Mouse (Mus musculus) bone marrow, adult 2 months (tissue): ENCODE results near the gene Inf2. TPM values are rescaled to one million over a fixed set of nuclear protein-coding genes. Genes with fewer than 3 reads are reported as not detected.

ENCODE experiments used
- H3K27ac ChIP-seq: fragments of 200-500 bp; 2 replicates; pipeline ENCODE4 v1.5.1; 2012; ENCODE audit warnings: low read depth, mild to moderate bottlenecking, control low read depth, inconsistent platforms, low read length; ENCODE audit not compliant: control insufficient read depth, poor library complexity, insufficient read depth
- H3K4me1 ChIP-seq: fragments of 200-500 bp; 2 replicates; pipeline ENCODE4 v1.6.1; 2011; ENCODE audit warnings: low read length; ENCODE audit not compliant: control insufficient read depth, insufficient read depth
- H3K4me3 ChIP-seq: fragments of 200-500 bp; replicated peaks from 2 replicates; pipeline ENCODE3; 2011; ENCODE audit warnings: mild to moderate bottlenecking, low read depth, low read length, control low read depth; ENCODE audit not compliant: control insufficient read depth
- CTCF ChIP-seq: fragments of 200-500 bp; IDR thresholded peaks from 2 replicates; pipeline ENCODE4 v1.5.1; 2011; ENCODE audit warnings: low read length, control low read depth; ENCODE audit not compliant: control insufficient read depth, insufficient read depth
- POLR2A ChIP-seq: fragments of 200-500 bp; IDR thresholded peaks from 2 replicates; pipeline ENCODE4 v1.6.1; 2011; ENCODE audit warnings: low read depth, mild to moderate bottlenecking, control low read depth, low read length, borderline replicate concordance; ENCODE audit not compliant: control insufficient read depth
- WGBS: fragments of 180-500 bp; shearing (Covaris S2); methylation state at CpG from one replicate; pipeline ENCODE4 v1.1.7; 2018; 5-methylcytosine and 5-hydroxymethylcytosine counted together
- polyA plus RNA-seq: library from polyadenylated mRNA; stranded (reverse); fragments of >200 nt; gene quantifications from 2 replicates; pipeline ENCODE4 v1.2.4, GENCODE M21; 2011; ENCODE audit warnings: low replicate concordance; ENCODE audit not compliant: missing spikeins, insufficient read depth, insufficient read length

Gene Inf2
- polyA plus RNA-seq, 1 experiment = 82.8 TPM

- Histone ChIP-seq H3K27ac (no peak overlapping the region), H3K4me3 (no peak overlapping the region), H3K4me1 (no peaks in the 10 kb centered on the region)
- TF ChIP-seq POLR2A (no peak), CTCF (no peak)
- 87% methylated on average over 5 of the region's 5 CpGs for WGBS
These were observed 72.2 kb downstream of the Inf2 start for GRCm38 (mm10) chr12:112660576-112661326.

- Histone ChIP-seq H3K27ac (no peak overlapping the region), H3K4me1 (no peaks in the 10 kb centered on the region), H3K4me3 (no peak overlapping the region)
- no peak for TF ChIP-seq POLR2A
- no peak for TF ChIP-seq CTCF
- whole genome bisulfite sequencing = 87% methylated on average over 3 of the region's 3 CpGs
These were observed 72.7 kb downstream of the Inf2 start for GRCm38 (mm10) chr12:112661327-112661605.

GRCm38 (mm10) chr12:112661851-112662250, 73.3 kb downstream of the Inf2 start:
- WGBS = 92% methylated on average over 9 of the region's 9 CpGs
- Histone ChIP-seq H3K27ac (no peak overlapping the region), H3K4me3 (no peak overlapping the region), H3K4me1 (peaks cover 1% of the 10 kb centered on the region; the same call in 1 of the 2 replicates)
- TF ChIP-seq CTCF = no peak
- no peak for TF ChIP-seq POLR2A

- Histone ChIP-seq H3K27ac (no peak overlapping the region), H3K4me3 (no peak overlapping the region), H3K4me1 (peaks cover 2% of the 10 kb centered on the region; the same call in 1 of the 2 replicates)
- WGBS = 87% methylated on average over 11 of the region's 11 CpGs
- TF ChIP-seq CTCF (no peak), POLR2A (no peak)
These were observed 74.7 kb downstream of the Inf2 start for GRCm38 (mm10) chr12:112663303-112663702.

GRCm38 (mm10) chr12:112663716-112664115, 75.1 kb downstream of the Inf2 start:
- 92% methylated on average over 12 of the region's 12 CpGs for WGBS
- H3K4me1 ChIP-seq = peaks cover 2% of the 10 kb centered on the region; the same call in 1 of the 2 replicates
- no peak overlapping the region for H3K4me3 ChIP-seq
- no peak for TF ChIP-seq POLR2A
- TF ChIP-seq CTCF = no peak
- no peak overlapping the region for H3K27ac ChIP-seq

- TF ChIP-seq CTCF = no peak
- TF ChIP-seq POLR2A = no peak
- Histone ChIP-seq H3K27ac (no peak overlapping the region), H3K4me1 (peaks cover 2% of the 10 kb centered on the region; the same call in 1 of the 2 replicates), H3K4me3 (no peak overlapping the region)
- WGBS = 79% methylated on average over 2 of the region's 2 CpGs
These were observed 75.5 kb downstream of the Inf2 start for GRCm38 (mm10) chr12:112664124-112664523.

GRCm38 (mm10) chr12:112664656-112665055, 76.1 kb downstream of the Inf2 start:
- TF ChIP-seq CTCF (no peak), POLR2A (no peak)
- WGBS = 73% methylated on average over 5 of the region's 5 CpGs
- H3K4me3 ChIP-seq = no peak overlapping the region
- H3K27ac ChIP-seq = no peak overlapping the region
- peaks cover 2% of the 10 kb centered on the region; the same call in 1 of the 2 replicates for H3K4me1 ChIP-seq

Other genes starting within 250 kb of the Inf2 start
- gene A530016L24Rik, start 99.3 kb upstream of the Inf2 start, polyA plus RNA-seq = not detected in 2 replicates
- gene Tmem179, start 72.0 kb upstream of the Inf2 start, polyA plus RNA-seq = 0.62 TPM in 1 of 2 replicates, not detected in the other
- gene Adssl1, start 31.3 kb downstream of the Inf2 start, polyA plus RNA-seq = 21.0 and 44.8 TPM in 2 replicates
- 47.7 and 81.1 TPM in 2 replicates for gene Siva1, start 55.9 kb downstream of the Inf2 start, polyA plus RNA-seq
- 39.8 and 56.1 TPM in 2 replicates for gene Akt1, start 86.1 kb downstream of the Inf2 start, polyA plus RNA-seq
- 2.6 and 5.1 TPM in 2 replicates for gene Zbtb42, start 90.0 kb downstream of the Inf2 start, polyA plus RNA-seq
- gene Cep170b, start 131.7 kb downstream of the Inf2 start, polyA plus RNA-seq = 0.29 and 5.8 TPM in 2 replicates
- 62.4 and 128 TPM in 2 replicates for gene Pld4, start 171.9 kb downstream of the Inf2 start, polyA plus RNA-seq
- 1.4 TPM in 1 of 2 replicates, not detected in the other for gene Ahnak2, start 213.9 kb downstream of the Inf2 start, polyA plus RNA-seq
- 1.9 TPM in 1 of 2 replicates, not detected in the other for gene Clba1, start 220.2 kb downstream of the Inf2 start, polyA plus RNA-seq
- 23.4 and 40.6 TPM in 2 replicates for gene Cdca4, start 240.6 kb downstream of the Inf2 start, polyA plus RNA-seq